Mouse (Mus musculus): ENCODE data around the gene Rad54l. TPM values are rescaled to one million over a fixed set of nuclear protein-coding genes. Genes with fewer than 3 reads are reported as not detected.
A peak's percentile ranks its signal among the peaks of the same experiment; 100 is the strongest.

Gene Rad54l
- polyA plus RNA-seq, 1 experiment from 2014 or later: 1.5 TPM

DNA sequence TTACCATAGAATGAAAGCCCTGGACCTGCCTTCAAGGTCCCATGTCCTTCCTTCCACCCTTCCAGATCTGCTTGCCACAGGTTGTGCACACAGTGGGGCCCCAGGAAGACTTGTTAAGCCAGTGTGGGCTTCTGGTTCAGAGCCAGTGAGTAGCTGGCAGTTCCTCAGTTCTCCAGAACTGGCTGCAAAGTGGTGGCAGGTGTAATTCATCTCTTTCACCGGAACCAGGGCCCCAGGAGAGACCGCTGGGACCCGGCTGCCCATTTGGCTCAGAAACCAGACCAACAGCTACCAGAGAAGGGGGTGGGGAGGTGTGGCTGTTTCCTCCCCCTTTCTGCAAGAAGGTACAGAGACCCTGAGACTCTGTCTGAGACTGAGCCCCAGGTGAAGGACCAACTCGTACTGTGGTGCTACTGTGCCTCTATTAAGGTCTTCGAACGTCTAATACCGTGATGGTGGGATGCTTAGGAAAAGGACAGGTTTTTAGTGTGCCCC, 19.9 kb upstream of the Rad54l start:
- no peaks in the 10 kb centered on the region for H3K27me3 ChIP-seq (replicated peaks; ENCODE audit: insufficient read depth, low read length)
- no peaks in the 10 kb centered on the region for H3K4me1 ChIP-seq (ENCODE audit: insufficient read depth, low read depth, low read length)
- H3K4me2 ChIP-seq (replicated peaks; ENCODE audit: low read depth, low read length): peak overlapping the region; percentile 97
- no peaks in the 10 kb centered on the region for H3K36me3 ChIP-seq (ENCODE audit: insufficient read depth, low read length)
- no peak for DNase-seq (ENCODE audit: low spot score)
- 7% methylated on average over 7 of the region's 7 CpGs for WGBS
- peak; percentile 27 for ATAC-seq
- H3K9ac ChIP-seq (replicated peaks; ENCODE audit: low read depth): 0 out of 2 replicates have a peak overlapping the region, but pooled peaks have one; percentile 74
- no peak for TF ChIP-seq CTCF (IDR thresholded peaks at IDR 0.05)
- no peak for TF ChIP-seq EP300 (IDR thresholded peaks at IDR 0.05)
- H3K4me3 ChIP-seq (ENCODE audit: low read depth, low read length): peak overlapping the region; percentile 71; the same call in 1 of the 2 replicates
- no peak overlapping the region for H3K27ac ChIP-seq (ENCODE audit: low read length)
- H3K9me3 ChIP-seq (ENCODE audit: low read length): no peaks in the 10 kb centered on the region

- no peaks in the 10 kb centered on the region for H3K9me3 ChIP-seq (ENCODE audit: low read length)
- WGBS: 76% methylated on average over 7 of the region's 7 CpGs
- no peak for DNase-seq (ENCODE audit: low spot score)
- TF ChIP-seq CTCF (IDR thresholded peaks at IDR 0.05) (no peak), EP300 (IDR thresholded peaks at IDR 0.05) (no peak)
- H3K9ac ChIP-seq (replicated peaks; ENCODE audit: low read depth): no peak overlapping the region
- ATAC-seq: no peak
- H3K4me1 ChIP-seq (ENCODE audit: insufficient read depth, low read depth, low read length): no peaks in the 10 kb centered on the region
- no peak overlapping the region for H3K4me3 ChIP-seq (ENCODE audit: low read depth, low read length)
- H3K27me3 ChIP-seq (replicated peaks; ENCODE audit: insufficient read depth, low read length): no peaks in the 10 kb centered on the region
- no peaks in the 10 kb centered on the region for H3K36me3 ChIP-seq (ENCODE audit: insufficient read depth, low read length)
- no peak overlapping the region for H3K27ac ChIP-seq (ENCODE audit: low read length)
- no peak overlapping the region for H3K4me2 ChIP-seq (replicated peaks; ENCODE audit: low read depth, low read length)
Observed at GRCm38 (mm10) chr4:116142269-116142668, 18.8 kb upstream of the Rad54l start.

DNA sequence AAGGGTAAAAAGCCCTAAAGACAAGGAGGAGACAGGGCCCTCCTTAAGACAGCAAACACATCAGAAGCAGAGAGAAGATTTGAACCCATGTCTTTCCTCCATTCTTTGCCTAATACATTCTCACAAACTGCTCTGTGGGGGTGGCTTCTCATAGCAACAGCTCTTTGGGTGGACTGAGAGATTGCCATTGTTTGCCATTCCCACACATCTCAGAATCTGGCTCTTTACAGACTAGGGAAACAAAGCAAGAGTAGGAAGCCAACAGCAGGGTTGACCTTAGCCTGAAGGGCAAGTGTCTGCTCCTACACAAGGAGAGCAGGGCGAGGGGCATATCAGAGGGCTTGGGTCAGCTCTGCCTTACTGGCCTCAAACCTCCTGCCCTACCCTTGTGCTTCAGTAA, 18.2 kb upstream of the Rad54l start:
- Histone ChIP-seq H3K4me2 (replicated peaks; ENCODE audit: low read depth, low read length) (no peak overlapping the region), H3K36me3 (ENCODE audit: insufficient read depth, low read length) (no peaks in the 10 kb centered on the region), H3K9ac (replicated peaks; ENCODE audit: low read depth) (no peak overlapping the region), H3K4me1 (ENCODE audit: insufficient read depth, low read depth, low read length) (no peaks in the 10 kb centered on the region), H3K9me3 (ENCODE audit: low read length) (no peaks in the 10 kb centered on the region), H3K4me3 (ENCODE audit: low read depth, low read length) (no peak overlapping the region), H3K27me3 (replicated peaks; ENCODE audit: insufficient read depth, low read length) (no peaks in the 10 kb centered on the region), H3K27ac (ENCODE audit: low read length) (no peak overlapping the region)
- no peak for ATAC-seq
- 67% methylated on average over 1 of the region's 1 CpGs for WGBS
- TF ChIP-seq EP300 (IDR thresholded peaks at IDR 0.05) (no peak), CTCF (IDR thresholded peaks at IDR 0.05) (no peak)
- DNase-seq (ENCODE audit: low spot score): no peak

- H3K9me3 ChIP-seq (ENCODE audit: low read length): no peaks in the 10 kb centered on the region
- H3K4me2 ChIP-seq (replicated peaks; ENCODE audit: low read depth, low read length): no peak overlapping the region
- ATAC-seq (no peak), DNase-seq (ENCODE audit: low spot score) (no peak)
- 65% methylated on average over 7 of the region's 7 CpGs for WGBS
- no peak overlapping the region for H3K9ac ChIP-seq (replicated peaks; ENCODE audit: low read depth)
- no peak overlapping the region for H3K4me3 ChIP-seq (ENCODE audit: low read depth, low read length)
- no peak overlapping the region for H3K27ac ChIP-seq (ENCODE audit: low read length)
- no peaks in the 10 kb centered on the region for H3K27me3 ChIP-seq (replicated peaks; ENCODE audit: insufficient read depth, low read length)
- no peaks in the 10 kb centered on the region for H3K36me3 ChIP-seq (ENCODE audit: insufficient read depth, low read length)
- no peaks in the 10 kb centered on the region for H3K4me1 ChIP-seq (ENCODE audit: insufficient read depth, low read depth, low read length)
- TF ChIP-seq EP300 (IDR thresholded peaks at IDR 0.05) (no peak), CTCF (IDR thresholded peaks at IDR 0.05) (no peak)
Observed at GRCm38 (mm10) chr4:116140801-116141574, 17.5 kb upstream of the Rad54l start.

DNA sequence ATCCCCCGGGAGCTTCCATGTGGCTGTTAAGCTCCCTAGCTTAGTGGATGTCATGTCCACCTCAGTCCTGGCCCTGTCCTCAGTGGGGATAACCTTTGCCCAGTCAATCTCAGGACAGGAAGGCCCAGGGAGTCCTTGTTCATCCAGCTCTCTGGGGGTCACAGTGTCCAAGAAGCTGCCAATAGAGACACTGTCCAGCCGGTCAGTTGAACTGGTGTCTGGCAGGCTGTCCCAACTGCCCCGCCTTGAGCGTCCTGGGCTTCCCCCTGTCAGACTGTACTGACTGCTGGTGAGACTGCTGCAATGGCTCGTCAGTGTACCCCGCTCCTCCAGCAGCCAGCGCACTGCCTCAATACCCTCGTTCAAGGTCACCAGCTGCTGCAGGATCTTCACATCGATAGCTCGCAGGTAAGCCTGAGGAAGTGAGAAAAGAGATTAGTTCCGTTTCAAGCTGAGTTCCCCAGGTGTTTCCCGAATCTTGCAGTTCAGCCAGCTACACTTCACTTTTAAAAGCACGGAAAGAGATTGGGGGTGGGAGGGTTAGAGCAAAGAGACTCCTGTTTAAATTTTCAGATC, 14.0 kb upstream of the Rad54l start:
- no peak for TF ChIP-seq CTCF (IDR thresholded peaks at IDR 0.05)
- no peak for TF ChIP-seq EP300 (IDR thresholded peaks at IDR 0.05)
- WGBS: 43% methylated on average over 13 of the region's 13 CpGs

DNA sequence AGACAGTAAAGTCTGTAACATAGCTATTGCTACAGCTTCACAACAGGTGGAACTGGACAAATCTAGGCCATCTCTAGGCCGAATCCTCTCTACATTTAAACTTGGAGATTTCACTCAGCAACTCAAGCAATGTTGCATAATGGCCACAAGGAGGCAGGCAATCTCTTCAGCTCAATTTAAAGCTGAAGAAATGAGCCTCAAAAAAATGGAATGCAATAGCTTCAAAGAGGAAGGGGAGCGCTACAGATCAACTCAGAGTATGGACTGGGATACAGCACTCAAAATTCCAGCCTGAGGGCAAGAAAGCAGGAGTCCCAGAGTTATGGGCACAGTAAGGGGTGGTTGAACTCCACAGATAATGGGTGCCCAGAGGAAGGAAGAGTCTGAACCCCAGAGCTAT, 11.5 kb upstream of the Rad54l start:
- WGBS: 19% methylated on average over 2 of the region's 2 CpGs

More for the DNA sequence above, 14.0 kb upstream of the Rad54l start:
- ATAC-seq (no peak), DNase-seq (ENCODE audit: low spot score) (no peak)
- Histone ChIP-seq H3K27me3 (replicated peaks; ENCODE audit: insufficient read depth, low read length) (no peaks in the 10 kb centered on the region), H3K4me2 (replicated peaks; ENCODE audit: low read depth, low read length) (no peak overlapping the region), H3K9me3 (ENCODE audit: low read length) (no peaks in the 10 kb centered on the region), H3K27ac (ENCODE audit: low read length) (no peak overlapping the region), H3K36me3 (ENCODE audit: insufficient read depth, low read length) (no peaks in the 10 kb centered on the region), H3K4me3 (ENCODE audit: low read depth, low read length) (no peak overlapping the region), H3K4me1 (ENCODE audit: insufficient read depth, low read depth, low read length) (no peaks in the 10 kb centered on the region), H3K9ac (replicated peaks; ENCODE audit: low read depth) (no peak overlapping the region)

More for the DNA sequence above, 11.5 kb upstream of the Rad54l start:
- TF ChIP-seq CTCF (IDR thresholded peaks at IDR 0.05) (peak; percentile 95), EP300 (IDR thresholded peaks at IDR 0.05) (no peak)
- Histone ChIP-seq H3K9ac (replicated peaks; ENCODE audit: low read depth) (no peak overlapping the region), H3K36me3 (ENCODE audit: insufficient read depth, low read length) (no peaks in the 10 kb centered on the region), H3K4me3 (ENCODE audit: low read depth, low read length) (no peak overlapping the region), H3K4me2 (replicated peaks; ENCODE audit: low read depth, low read length) (no peak overlapping the region), H3K9me3 (ENCODE audit: low read length) (no peaks in the 10 kb centered on the region), H3K27me3 (replicated peaks; ENCODE audit: insufficient read depth, low read length) (no peaks in the 10 kb centered on the region), H3K4me1 (ENCODE audit: insufficient read depth, low read depth, low read length) (no peaks in the 10 kb centered on the region), H3K27ac (ENCODE audit: low read length) (no peak overlapping the region)
- no peak; the same call in 1 of the 2 replicates for ATAC-seq
- peak; percentile 88 for DNase-seq (ENCODE audit: low spot score)
